Mouse (Mus musculus) stomach, postnatal 0 days (tissue): Measurements from ENCODE around the gene Mfn1.

ENCODE experiments used
- CTCF ChIP-seq: IDR thresholded peaks from 2 replicates; pipeline ENCODE4 v1.5.1; 2016; ENCODE audit warnings: antibody characterized with exemption, low read depth, mild to moderate bottlenecking, moderate library complexity
- EP300 ChIP-seq: optimal IDR thresholded peaks from 2 replicates; pipeline ENCODE3; 2016; ENCODE audit warnings: antibody characterized with exemption

- TF ChIP-seq CTCF: no peak
- TF ChIP-seq EP300: no peak
These were observed 92.4 kb downstream of the Mfn1 start for GRCm38 (mm10) chr3:32621658-32622057.
